Mouse (Mus musculus) cortical plate, adult 2 months (tissue): Measurements from ENCODE around the gene Fcna. TPM values are rescaled to one million over a fixed set of nuclear protein-coding genes. Genes with fewer than 3 reads are reported as not detected.

ENCODE experiments used
- H3K27ac ChIP-seq: fragments of 200-500 bp; 2 replicates; pipeline ENCODE4 v1.5.1; 2012; ENCODE audit warnings: low read length, control low read depth, inconsistent platforms; ENCODE audit not compliant: insufficient read depth
- H3K4me1 ChIP-seq: fragments of 200-500 bp; 2 replicates; pipeline ENCODE4 v1.6.1; 2011; ENCODE audit warnings: low read length; ENCODE audit not compliant: control insufficient read depth, insufficient read depth
- H3K4me3 ChIP-seq: fragments of 200-500 bp; 2 replicates; pipeline ENCODE4 v1.5.1; 2011; ENCODE audit warnings: mild to moderate bottlenecking, low read length, control low read depth; ENCODE audit not compliant: insufficient read depth
- CTCF ChIP-seq: fragments of 200-500 bp; IDR thresholded peaks from 2 replicates; pipeline ENCODE4 v1.5.1; 2011; ENCODE audit warnings: mild to moderate bottlenecking, control low read depth, low read length; ENCODE audit not compliant: insufficient read depth; ENCODE audit errors: extremely low read depth
- POLR2A ChIP-seq: fragments of 200-500 bp; IDR thresholded peaks from 2 replicates; pipeline ENCODE4 v1.6.1; 2011; ENCODE audit warnings: mild to moderate bottlenecking, low read length, control low read depth; ENCODE audit not compliant: insufficient read depth; ENCODE audit errors: extremely low read depth
- polyA plus RNA-seq: library from polyadenylated mRNA; depleted of rRNA; stranded (reverse); fragments of >200 nt; gene quantifications from 2 replicates; pipeline ENCODE4 v1.2.3, GENCODE M21; 2012; rRNA removed

Gene Fcna
- polyA plus RNA-seq = 0.30 and 0.33 TPM in 2 replicates

- no peaks in the 10 kb centered on the region for H3K4me1 ChIP-seq
- TF ChIP-seq POLR2A (no peak), CTCF (no peak)
- no peak within 1 kb of the TSS for H3K27ac ChIP-seq
- no peak within 1 kb of the TSS for H3K4me3 ChIP-seq
Measured at GRCm38 (mm10) chr2:25627811-25628210, at the start of gene Fcna. Gene Fcna, minus strand, starts transcription at chr2:25628030.

- H3K4me1 ChIP-seq = no peaks in the 10 kb centered on the region
- no peak within 1 kb of the TSS for H3K4me3 ChIP-seq
- no peak within 1 kb of the TSS for H3K27ac ChIP-seq
- TF ChIP-seq POLR2A (no peak), CTCF (no peak)
Measured at GRCm38 (mm10) chr2:25676486-25676885, 48.7 kb upstream of the Fcna start, which contains the start of gene Lcn6. Gene Lcn6, plus strand, starts transcription at chr2:25676786.

GRCm38 (mm10) chr2:25666516-25666915 lies 38.7 kb upstream of the Fcna start:
- no peaks in the 10 kb centered on the region for H3K4me1 ChIP-seq
- no peak overlapping the region for H3K27ac ChIP-seq
- H3K4me3 ChIP-seq = no peak overlapping the region
- TF ChIP-seq POLR2A = no peak
- TF ChIP-seq CTCF = no peak

DNA sequence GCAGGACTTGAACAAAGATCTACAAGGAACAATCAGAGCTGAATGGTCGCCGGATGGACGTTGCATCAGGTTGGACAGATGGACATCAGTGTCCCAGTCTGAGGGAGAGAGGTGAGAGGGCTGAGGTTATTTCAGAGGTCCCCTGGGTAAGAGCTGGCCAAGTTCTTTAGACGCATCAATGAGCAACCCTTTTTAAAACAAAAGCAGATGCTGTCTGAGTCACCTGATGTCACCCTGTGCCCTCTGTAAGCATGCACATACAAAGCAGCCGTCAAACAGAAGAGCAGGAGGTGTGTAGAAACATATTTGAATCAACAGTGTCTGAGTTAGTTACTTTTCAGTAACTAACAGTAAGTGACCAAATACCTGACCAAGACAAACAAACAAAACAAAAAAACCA lies 36.3 kb upstream of the Fcna start:
- H3K27ac ChIP-seq = no peak overlapping the region
- no peak for TF ChIP-seq POLR2A
- no peak for TF ChIP-seq CTCF
- H3K4me1 ChIP-seq = no peaks in the 10 kb centered on the region
- H3K4me3 ChIP-seq = no peak overlapping the region

- no peaks in the 10 kb centered on the region for H3K4me1 ChIP-seq
- TF ChIP-seq POLR2A (no peak), CTCF (peak; percentile 67)
- H3K27ac ChIP-seq = no peak overlapping the region
- no peak overlapping the region for H3K4me3 ChIP-seq
Measured at GRCm38 (mm10) chr2:25663511-25663910, 35.7 kb upstream of the Fcna start.

- no peaks in the 10 kb centered on the region; the same call in 1 of the 2 replicates for H3K4me1 ChIP-seq
- no peak overlapping the region for H3K4me3 ChIP-seq
- H3K27ac ChIP-seq = no peak overlapping the region
- no peak for TF ChIP-seq POLR2A
- TF ChIP-seq CTCF = no peak
Measured at GRCm38 (mm10) chr2:25661245-25661970, 33.6 kb upstream of the Fcna start.

- Histone ChIP-seq H3K27ac (no peak overlapping the region), H3K4me1 (no peaks in the 10 kb centered on the region; the same call in 1 of the 2 replicates), H3K4me3 (no peak overlapping the region)
- TF ChIP-seq POLR2A (no peak), CTCF (no peak)
Measured at GRCm38 (mm10) chr2:25660279-25660678, 32.4 kb upstream of the Fcna start.

- TF ChIP-seq CTCF = no peak
- TF ChIP-seq POLR2A = no peak
- Histone ChIP-seq H3K27ac (no peak within 1 kb of the TSS), H3K4me1 (no peaks in the 10 kb centered on the region; the same call in 1 of the 2 replicates), H3K4me3 (no peak within 1 kb of the TSS)
Measured at GRCm38 (mm10) chr2:25657652-25658051, 29.8 kb upstream of the Fcna start, which contains the start of gene Lcn5. Gene Lcn5, plus strand, starts transcription at chr2:25657952.

GRCm38 (mm10) chr2:25657246-25657645 lies 29.4 kb upstream of the Fcna start:
- Histone ChIP-seq H3K4me3 (no peak overlapping the region), H3K4me1 (no peaks in the 10 kb centered on the region; the same call in 1 of the 2 replicates), H3K27ac (no peak overlapping the region)
- TF ChIP-seq CTCF = no peak
- TF ChIP-seq POLR2A = no peak

GRCm38 (mm10) chr2:25656691-25657090 lies 28.9 kb upstream of the Fcna start:
- TF ChIP-seq CTCF (no peak), POLR2A (no peak)
- H3K4me1 ChIP-seq = no peaks in the 10 kb centered on the region; the same call in 1 of the 2 replicates
- H3K27ac ChIP-seq = no peak overlapping the region
- H3K4me3 ChIP-seq = no peak overlapping the region

DNA sequence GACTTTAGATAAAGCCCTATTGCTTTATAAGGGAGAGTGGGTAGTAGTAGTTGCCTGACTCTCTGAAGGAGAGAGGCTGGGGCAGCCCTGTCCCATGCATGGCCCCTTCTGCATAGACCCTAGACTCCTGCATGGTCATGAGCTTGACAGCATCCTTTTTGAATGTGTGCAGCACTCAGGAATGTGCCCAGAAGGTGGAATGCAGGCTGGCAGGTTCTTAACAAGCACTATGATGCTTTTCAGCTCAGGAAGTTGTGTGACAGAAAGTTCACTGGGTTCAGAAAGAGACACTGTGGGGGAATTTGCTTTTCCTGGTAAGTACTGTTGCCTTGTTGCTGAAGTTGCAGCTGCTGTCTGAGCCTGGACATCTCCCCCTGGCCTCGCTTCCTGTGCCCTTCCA lies 26.7 kb upstream of the Fcna start:
- H3K4me1 ChIP-seq = no peaks in the 10 kb centered on the region; the same call in 1 of the 2 replicates
- TF ChIP-seq CTCF (no peak), POLR2A (no peak)
- no peak overlapping the region for H3K4me3 ChIP-seq
- H3K27ac ChIP-seq = no peak overlapping the region
